In genomic region chr3:51705220-51705619, GRCm38 (mm10) we compare ENCODE assay signal across 8 mouse cellular contexts. TPM values are rescaled to one million over a fixed set of nuclear protein-coding genes. Genes with fewer than 3 reads are reported as not detected.
A peak's percentile ranks its signal among the peaks of the same experiment; 100 is the strongest.
DNase-seq lines count a peak whose midpoint lies in the region; TF ChIP-seq lines count a peak whose summit lies in the region.
"Had no signal": no experiment of that assay in that cellular context is flagged by ENCODE, and none has a peak within 500 bp of the region (broad histone marks: within the 10 kb centered on the region; RNA-seq: fewer than 3 reads in every experiment).

No protein-coding gene starts in this region.

- no peaks in the 10 kb centered on the region for H3K9me3 ChIP-seq in E14TG2a.4 (ENCODE audit: low read length)

- DNase-seq in layer of hippocampus, adult 2 months (ENCODE audit: low spot score in 2 of 2) = no peak
- no peak for DNase-seq in layer of hippocampus, postnatal 25 days (ENCODE audit: extremely low spot score in 1 of 2, low spot score in 1 of 2)
- DNase-seq in adrenal gland, adult 18-20 months (ENCODE audit: low spot score in 2 of 2) = no peak
- DNase-seq in right cerebral cortex, postnatal 14 days = no peak

- peaks cover 40% of the 10 kb centered on the region for H3K27me3 ChIP-seq in E14TG2a.4 (ENCODE audit: insufficient read depth, low read length)
- no peaks in the 10 kb centered on the region for H3K27me3 ChIP-seq in small intestine, adult 2 months (ENCODE audit: control insufficient read depth, insufficient read depth, low read length)

- no peak overlapping the region for H3K27ac ChIP-seq in layer of hippocampus, adult 2 months
- no peak overlapping the region for H3K27ac ChIP-seq in bone marrow, adult 2 months (ENCODE audit: control insufficient read depth, insufficient read depth, low read depth, low read length, poor library complexity)
- no peak overlapping the region for H3K27ac ChIP-seq in small intestine, adult 2 months (ENCODE audit: insufficient read depth, low read depth, low read length)

- H3K36me3 ChIP-seq in E14TG2a.4 (ENCODE audit: insufficient read depth, low read length) = no peaks in the 10 kb centered on the region
- no peaks in the 10 kb centered on the region for H3K36me3 ChIP-seq in small intestine, adult 2 months (ENCODE audit: control insufficient read depth, insufficient read depth, low read length)

- WGBS in bone marrow, adult 2 months = 84% methylated on average over 7 of the region's 7 CpGs
- 86% methylated on average over 7 of the region's 7 CpGs for WGBS in small intestine, adult 2 months

- no peak for TF ChIP-seq POLR2A in bone marrow, adult 2 months (IDR thresholded peaks at IDR 0.05; ENCODE audit: borderline replicate concordance, control insufficient read depth, low read depth, low read length)
- TF ChIP-seq POLR2A in small intestine, adult 2 months (IDR thresholded peaks at IDR 0.05; ENCODE audit: low read depth, low read length) = no peak

- no peak overlapping the region for H3K4me3 ChIP-seq in layer of hippocampus, adult 2 months
- no peak overlapping the region for H3K4me3 ChIP-seq in E14TG2a.4 (replicated peaks; ENCODE audit: low read length)
- no peak overlapping the region for H3K4me3 ChIP-seq in bone marrow, adult 2 months (replicated peaks; ENCODE audit: control insufficient read depth, low read depth, low read length)
- H3K4me3 ChIP-seq in small intestine, adult 2 months (ENCODE audit: low read depth, low read length) = no peak overlapping the region

- H3K4me1 ChIP-seq in E14TG2a.4 (replicated peaks; ENCODE audit: low read depth, low read length) = peaks cover 32% of the 10 kb centered on the region
- H3K4me1 ChIP-seq in bone marrow, adult 2 months (ENCODE audit: control insufficient read depth, insufficient read depth, low read length) = peaks cover 2% of the 10 kb centered on the region
- H3K4me1 ChIP-seq in small intestine, adult 2 months (ENCODE audit: control insufficient read depth, insufficient read depth, insufficient read length, low read length) = peaks cover 6% of the 10 kb centered on the region

- TF ChIP-seq CTCF in layer of hippocampus, adult 2 months (conservative IDR thresholded peaks at IDR 0.05) = peak; percentile 69
- peak; percentile 91 for TF ChIP-seq CTCF in E14TG2a.4 (conservative IDR thresholded peaks at IDR 0.05; ENCODE audit: low read length)
- TF ChIP-seq CTCF in bone marrow, adult 2 months (IDR thresholded peaks at IDR 0.05; ENCODE audit: control insufficient read depth, insufficient read depth, low read length) = peak; percentile 74
- TF ChIP-seq CTCF in small intestine, adult 2 months (IDR thresholded peaks at IDR 0.05; ENCODE audit: extremely low read depth, insufficient read length, insufficient replicate concordance, low read depth, low read length) = peak; percentile 56; the same call in 1 of the 2 replicates

RNA-seq across cellular contexts. Expression of gene Mgst2, which starts 45.1 kb away (rescaled TPM):
- total RNA-seq in layer of hippocampus, adult 2 months (2021) = not detected
- total RNA-seq in layer of hippocampus, postnatal 25 days (2021) = not detected
- polyA plus RNA-seq in bone marrow, adult 2 months (2011; ENCODE audit: insufficient read depth, insufficient read length, low replicate concordance, missing spikeins) = 28.6 and 134 TPM in 2 replicates
- polyA plus RNA-seq in small intestine, adult 2 months (2012; rRNA removed) = 12.4 and 19.1 TPM in 2 replicates
- total RNA-seq in adrenal gland, adult 18-20 months (2021) = 100 to 1,000 TPM; 102 to 181 TPM
- total RNA-seq: layer of hippocampus, adult 18-20 months had no signal

Comparison
In these comparisons a context has a peak if more than half of its experiments do, and no peak if none do; other contexts are left out.
1. RNA of gene Mgst2, which starts 45.1 kb away (total RNA-seq): 102 to 181 TPM in adrenal gland, adult 18-20 months; not detected in layer of hippocampus, adult 2 months and not detected in layer of hippocampus, postnatal 25 days; every median in the first group is over 10 times any median in the second.
2. Peak in every context shown above with its lines, with median percentiles within 50 percentile points of each other: CTCF ChIP-seq.